Mouse (Mus musculus) cerebellum, adult 2 months (tissue): ENCODE results near the gene Fgf23. TPM values are rescaled to one million over a fixed set of nuclear protein-coding genes. Genes with fewer than 3 reads are reported as not detected.

ENCODE experiments used
- DNase-seq, 2 experiments: peaks; one replicate each; pipeline ENCODE4 v3.0.0; 2021
- H3K27ac ChIP-seq: fragments of 200-500 bp; 2 replicates; pipeline ENCODE4 v1.5.1; 2012; ENCODE audit warnings: low read length, control low read depth, inconsistent platforms; ENCODE audit not compliant: insufficient read depth
- H3K27me3 ChIP-seq: fragments of 200-500 bp; 2 replicates; pipeline ENCODE4 v1.6.1; 2012; ENCODE audit warnings: inconsistent platforms, mild to moderate bottlenecking, low read length, moderate library complexity; ENCODE audit not compliant: control insufficient read depth, insufficient read depth
- H3K4me1 ChIP-seq: fragments of 200-500 bp; 2 replicates; pipeline ENCODE4 v1.6.1; 2011; ENCODE audit warnings: low read length; ENCODE audit not compliant: control insufficient read depth, insufficient read depth
- H3K4me3 ChIP-seq: fragments of 200-500 bp; replicated peaks from 2 replicates; pipeline ENCODE3; 2011; ENCODE audit warnings: mild to moderate bottlenecking, low read depth, low read length, control low read depth; ENCODE audit not compliant: insufficient read depth
- CTCF ChIP-seq: fragments of 200-500 bp; IDR thresholded peaks from 2 replicates; pipeline ENCODE4 v1.5.1; 2011; ENCODE audit warnings: low read depth, mild to moderate bottlenecking, control low read depth, low read length, moderate library complexity, borderline replicate concordance; ENCODE audit not compliant: insufficient read depth
- POLR2A ChIP-seq: fragments of 200-500 bp; IDR thresholded peaks from 2 replicates; pipeline ENCODE4 v1.6.1; 2011; ENCODE audit warnings: low read length, control low read depth, borderline replicate concordance; ENCODE audit not compliant: insufficient read depth
- WGBS: fragments of 180-500 bp; shearing (Covaris S2); methylation state at CpG from one replicate; pipeline ENCODE4 v1.1.7; 2018; 5-methylcytosine and 5-hydroxymethylcytosine counted together
- polyA plus RNA-seq: library from polyadenylated mRNA; depleted of rRNA; stranded (reverse); fragments of >200 nt; gene quantifications from 2 replicates; pipeline ENCODE4 v1.2.3, GENCODE M21; 2012; rRNA removed

Gene Fgf23
- 1.1 and 1.2 TPM in 2 replicates for polyA plus RNA-seq

- no peak for TF ChIP-seq CTCF
- TF ChIP-seq POLR2A: no peak
- no peaks in the 10 kb centered on the region for H3K4me1 ChIP-seq
- H3K4me3 ChIP-seq: no peak within 1 kb of the TSS
- H3K27ac ChIP-seq: no peak within 1 kb of the TSS
- DNase-seq: no peak
- WGBS: 17% methylated on average over 5 of the region's 5 CpGs
- H3K27me3 ChIP-seq: no peaks in the 10 kb centered on the region
Measured at GRCm38 (mm10) chr6:127072817-127073216, at the start of gene Fgf23. Gene Fgf23, plus strand, starts transcription at chr6:127072902.

GRCm38 (mm10) chr6:127024836-127025235, 47.9 kb upstream of the Fgf23 start:
- TF ChIP-seq POLR2A (no peak), CTCF (no peak)
- DNase-seq: no peak
- Histone ChIP-seq H3K4me3 (no peak overlapping the region), H3K4me1 (no peaks in the 10 kb centered on the region), H3K27me3 (no peaks in the 10 kb centered on the region), H3K27ac (no peak overlapping the region)
- WGBS: 37% methylated on average over 7 of the region's 7 CpGs

GRCm38 (mm10) chr6:127034760-127035159, 37.9 kb upstream of the Fgf23 start:
- Histone ChIP-seq H3K4me3 (no peak overlapping the region), H3K27me3 (no peaks in the 10 kb centered on the region), H3K27ac (no peak overlapping the region), H3K4me1 (no peaks in the 10 kb centered on the region)
- 36% methylated on average over 10 of the region's 10 CpGs for WGBS
- TF ChIP-seq POLR2A (no peak), CTCF (peak; percentile 36; the same call in 1 of the 2 replicates)
- no peak for DNase-seq

GRCm38 (mm10) chr6:127044909-127045308, 27.8 kb upstream of the Fgf23 start:
- 43% methylated on average over 6 of the region's 6 CpGs for WGBS
- no peak overlapping the region for H3K4me3 ChIP-seq
- no peak overlapping the region for H3K27ac ChIP-seq
- DNase-seq: no peak
- no peaks in the 10 kb centered on the region for H3K27me3 ChIP-seq
- no peaks in the 10 kb centered on the region for H3K4me1 ChIP-seq
- no peak for TF ChIP-seq POLR2A
- TF ChIP-seq CTCF: no peak

GRCm38 (mm10) chr6:127050847-127051246, 21.9 kb upstream of the Fgf23 start:
- TF ChIP-seq POLR2A (no peak), CTCF (no peak)
- no peaks in the 10 kb centered on the region for H3K27me3 ChIP-seq
- no peak for DNase-seq
- no peak overlapping the region for H3K4me3 ChIP-seq
- H3K4me1 ChIP-seq: no peaks in the 10 kb centered on the region
- 79% methylated on average over 4 of the region's 4 CpGs for WGBS
- no peak overlapping the region for H3K27ac ChIP-seq

GRCm38 (mm10) chr6:127056990-127057588, 15.6 kb upstream of the Fgf23 start:
- 51% methylated on average over 12 of the region's 12 CpGs for WGBS
- no peaks in the 10 kb centered on the region for H3K4me1 ChIP-seq
- H3K27me3 ChIP-seq: no peaks in the 10 kb centered on the region
- no peak for TF ChIP-seq CTCF
- TF ChIP-seq POLR2A: no peak
- DNase-seq: no peak
- no peak overlapping the region for H3K27ac ChIP-seq
- no peak overlapping the region for H3K4me3 ChIP-seq

- no peak for DNase-seq
- 78% methylated on average over 4 of the region's 4 CpGs for WGBS
- TF ChIP-seq CTCF: no peak
- no peak for TF ChIP-seq POLR2A
Measured at GRCm38 (mm10) chr6:127059975-127060374, 12.7 kb upstream of the Fgf23 start.

GRCm38 (mm10) chr6:127063915-127064314, 8.8 kb upstream of the Fgf23 start:
- H3K27me3 ChIP-seq: no peaks in the 10 kb centered on the region
- 85% methylated on average over 3 of the region's 3 CpGs for WGBS

More at GRCm38 (mm10) chr6:127059975-127060374, 12.7 kb upstream of the Fgf23 start:
- Histone ChIP-seq H3K4me1 (no peaks in the 10 kb centered on the region), H3K4me3 (no peak overlapping the region), H3K27me3 (no peaks in the 10 kb centered on the region), H3K27ac (no peak overlapping the region)

More at GRCm38 (mm10) chr6:127063915-127064314, 8.8 kb upstream of the Fgf23 start:
- Histone ChIP-seq H3K4me3 (no peak overlapping the region), H3K4me1 (no peaks in the 10 kb centered on the region), H3K27ac (no peak overlapping the region)
- TF ChIP-seq POLR2A (no peak), CTCF (no peak)
- no peak for DNase-seq
